Mouse (Mus musculus) myocyte (in vitro differentiated cells): ENCODE results near the gene Olfr212. TPM values are rescaled to one million over a fixed set of nuclear protein-coding genes. Genes with fewer than 3 reads are reported as not detected.

ENCODE experiments used
- H3K27me3 ChIP-seq: one replicate; pipeline ENCODE4 v1.6.1; 2011; ENCODE audit not compliant: control insufficient read depth, insufficient read depth, insufficient read length
- H3K36me3 ChIP-seq: one replicate; pipeline ENCODE4 v1.6.1; 2011; ENCODE audit not compliant: control insufficient read depth, insufficient read depth
- H3K4me2 ChIP-seq: one replicate; pipeline ENCODE4 v1.6.1; 2011; ENCODE audit warnings: low read depth, control low read depth
- H3K4me3 ChIP-seq: one replicate; pipeline ENCODE4 v1.5.1; 2011; ENCODE audit warnings: mild to moderate bottlenecking, control low read depth, moderate library complexity
- H3K79me2 ChIP-seq: one replicate; pipeline ENCODE4 v1.6.1; 2011; ENCODE audit not compliant: control insufficient read depth, insufficient read depth
- H3ac ChIP-seq: one replicate; pipeline ENCODE4 v1.6.1; 2011; ENCODE audit not compliant: control insufficient read depth, insufficient read length
- CEBPB ChIP-seq: IDR thresholded peaks from 2 replicates; pipeline ENCODE4 v1.6.1; 2011; ENCODE audit warnings: mild to moderate bottlenecking, moderate library complexity; ENCODE audit not compliant: poor library complexity, insufficient read depth, severe bottlenecking
- E2F4 ChIP-seq: IDR thresholded peaks from one replicate; pipeline ENCODE4 v1.6.1; 2011; ENCODE audit warnings: mild to moderate bottlenecking, control low read depth, moderate library complexity; ENCODE audit not compliant: insufficient read depth
- MAX ChIP-seq: IDR thresholded peaks from one replicate; pipeline ENCODE4 v1.6.1; 2011; ENCODE audit warnings: low read depth, mild to moderate bottlenecking, control low read depth
- MYOD1 ChIP-seq, 3 experiments: IDR thresholded peaks; one replicate each; pipeline ENCODE4 v1.6.1; 2011; ENCODE audit warnings: control low read depth in 2 of 3, low read depth in 2 of 3, mild to moderate bottlenecking in 2 of 3, moderate library complexity in 1 of 3; ENCODE audit not compliant: insufficient read length in 2 of 3, control insufficient read depth in 1 of 3
- MYOG ChIP-seq, 3 experiments: IDR thresholded peaks; one replicate each; pipeline ENCODE4 v1.6.1; 2011; ENCODE audit warnings: control low read depth in 2 of 3, low read depth in 2 of 3, mild to moderate bottlenecking in 2 of 3; ENCODE audit not compliant: insufficient read length in 2 of 3, control insufficient read depth in 1 of 3, insufficient read depth in 1 of 3
- POLR2A ChIP-seq: IDR thresholded peaks from one replicate; pipeline ENCODE4 v1.6.1; 2011; ENCODE audit warnings: low read depth, mild to moderate bottlenecking, control low read depth, moderate library complexity; ENCODE audit not compliant: insufficient read length
- POLR2AphosphoS2 ChIP-seq: IDR thresholded peaks from one replicate; pipeline ENCODE4 v1.6.1; 2011; ENCODE audit warnings: low read depth, control low read depth; ENCODE audit not compliant: insufficient read length
- REST ChIP-seq: IDR thresholded peaks from one replicate; pipeline ENCODE4 v1.6.1; 2011; ENCODE audit warnings: mild to moderate bottlenecking, control low read depth, moderate library complexity; ENCODE audit not compliant: insufficient read depth, insufficient read length
- SRF ChIP-seq: IDR thresholded peaks from one replicate; pipeline ENCODE4 v1.6.1; 2011; ENCODE audit warnings: low read depth; ENCODE audit not compliant: control insufficient read depth, insufficient read length
- TCF12 ChIP-seq: IDR thresholded peaks from one replicate; pipeline ENCODE4 v1.6.1; 2011; ENCODE audit warnings: mild to moderate bottlenecking, control low read depth; ENCODE audit not compliant: poor library complexity, insufficient read depth, severe bottlenecking
- TCF3 ChIP-seq: IDR thresholded peaks from one replicate; pipeline ENCODE4 v1.6.1; 2011; ENCODE audit warnings: low read depth, control low read depth; ENCODE audit not compliant: insufficient read length
- USF1 ChIP-seq: IDR thresholded peaks from one replicate; pipeline ENCODE4 v1.6.1; 2011; ENCODE audit warnings: low read depth, mild to moderate bottlenecking, control low read depth, moderate library complexity
- polyA plus RNA-seq: library from polyadenylated mRNA; unstranded; fragments of >200 nt; fragmentation: generic; extraction: Trizol; gene quantifications from one replicate; pipeline ENCODE4 v1.2.1, GENCODE M21; 2012; ENCODE audit warnings: missing spikeins

Olfr212 gene
- polyA plus RNA-seq, 1 experiment = not detected

- Histone ChIP-seq H3K4me3 (no peak overlapping the region), H3K4me2 (no peak overlapping the region), H3K36me3 (no peaks in the 10 kb centered on the region), H3K79me2 (no peaks in the 10 kb centered on the region), H3ac (no peak overlapping the region), H3K27me3 (no peaks in the 10 kb centered on the region)
- TF ChIP-seq USF1 (no peak), MYOD1 (IDR thresholded peaks at IDR 0.05; ENCODE audit: control insufficient read depth in 1 of 3, insufficient read length in 2 of 3, low read depth in 2 of 3) (no peak), POLR2A (no peak), MYOG (IDR thresholded peaks at IDR 0.05; ENCODE audit: control insufficient read depth in 1 of 3, insufficient read depth in 1 of 3, insufficient read length in 2 of 3, low read depth in 2 of 3) (no peak), SRF (no peak), REST (no peak), E2F4 (no peak), TCF12 (no peak), POLR2AphosphoS2 (no peak), TCF3 (no peak), MAX (no peak), CEBPB (no peak)
Measured at GRCm38 (mm10) chr6:116485081-116485480, 21.2 kb upstream of the Olfr212 start.

GRCm38 (mm10) chr6:116486833-116487232, 19.5 kb upstream of the Olfr212 start:
- no peak overlapping the region for H3ac ChIP-seq
- H3K79me2 ChIP-seq = no peaks in the 10 kb centered on the region
- H3K36me3 ChIP-seq = no peaks in the 10 kb centered on the region
- H3K4me3 ChIP-seq = no peak overlapping the region
- no peak for TF ChIP-seq SRF
- no peak overlapping the region for H3K4me2 ChIP-seq
- H3K27me3 ChIP-seq = peaks cover 4% of the 10 kb centered on the region

DNA sequence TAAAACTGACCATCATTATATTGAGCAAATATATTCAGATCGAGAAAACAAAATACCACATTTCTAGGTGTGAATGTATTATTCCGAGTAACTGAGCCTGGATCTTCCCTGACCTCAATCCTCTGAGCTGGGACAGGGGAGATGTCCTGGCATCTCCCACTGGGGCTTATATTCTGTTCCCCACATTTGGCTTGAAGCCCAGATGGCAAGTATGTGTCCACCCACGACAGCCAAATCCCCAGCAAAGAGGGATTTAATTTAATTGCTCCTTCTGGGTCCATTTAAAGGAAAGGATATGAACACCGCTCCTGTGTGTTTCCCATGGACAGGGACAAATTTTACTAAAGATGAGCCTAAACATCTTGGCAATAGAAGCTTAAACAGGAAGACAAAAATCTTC, 17.5 kb upstream of the Olfr212 start, which contains the start of gene Olfr211:
Gene Olfr211, plus strand, starts transcription at position 301 of the 400 bp plus-strand sequence.
- H3K36me3 ChIP-seq = no peaks in the 10 kb centered on the region
- H3K27me3 ChIP-seq = peaks cover 4% of the 10 kb centered on the region
- H3K4me2 ChIP-seq = no peak within 1 kb of the TSS
- H3K4me3 ChIP-seq = no peak within 1 kb of the TSS
- H3ac ChIP-seq = no peak within 1 kb of the TSS
- no peaks in the 10 kb centered on the region for H3K79me2 ChIP-seq
- TF ChIP-seq USF1 = no peak
- no peak for TF ChIP-seq REST
- no peak for TF ChIP-seq SRF
- TF ChIP-seq MAX = no peak
- TF ChIP-seq POLR2A = no peak
- TF ChIP-seq POLR2AphosphoS2 = no peak
- no peak for TF ChIP-seq E2F4

DNA sequence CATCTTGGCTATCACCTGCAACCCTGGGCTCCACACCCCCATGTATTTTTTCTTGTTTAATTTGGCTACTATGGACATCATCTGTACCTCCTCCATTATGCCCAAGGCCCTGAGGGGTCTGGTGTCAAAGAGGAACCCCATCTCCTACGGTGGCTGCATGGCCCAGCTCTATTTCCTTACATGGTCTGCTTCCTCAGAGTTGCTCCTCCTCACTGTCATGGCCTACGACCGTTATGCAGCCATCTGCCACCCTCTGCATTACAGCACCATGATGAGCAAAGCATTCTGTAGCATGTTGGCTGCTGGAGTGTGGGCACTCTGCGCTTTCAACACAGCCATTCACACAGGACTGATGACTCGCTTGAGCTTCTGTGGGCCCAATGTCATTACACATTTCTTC, 12.6 kb upstream of the Olfr212 start:
- H3K27me3 ChIP-seq = peaks cover 4% of the 10 kb centered on the region
- H3K4me3 ChIP-seq = no peak overlapping the region
- TF ChIP-seq E2F4 = no peak
- no peak for TF ChIP-seq USF1
- TF ChIP-seq TCF3 = no peak
- TF ChIP-seq MAX = no peak
- no peak for TF ChIP-seq MYOG (IDR thresholded peaks at IDR 0.05; ENCODE audit: control insufficient read depth in 1 of 3, insufficient read depth in 1 of 3, insufficient read length in 2 of 3, low read depth in 2 of 3)
- TF ChIP-seq POLR2A = no peak
- no peak for TF ChIP-seq SRF
- no peak overlapping the region for H3K4me2 ChIP-seq
- no peak overlapping the region for H3ac ChIP-seq
- H3K36me3 ChIP-seq = no peaks in the 10 kb centered on the region
- H3K79me2 ChIP-seq = no peaks in the 10 kb centered on the region

DNA sequence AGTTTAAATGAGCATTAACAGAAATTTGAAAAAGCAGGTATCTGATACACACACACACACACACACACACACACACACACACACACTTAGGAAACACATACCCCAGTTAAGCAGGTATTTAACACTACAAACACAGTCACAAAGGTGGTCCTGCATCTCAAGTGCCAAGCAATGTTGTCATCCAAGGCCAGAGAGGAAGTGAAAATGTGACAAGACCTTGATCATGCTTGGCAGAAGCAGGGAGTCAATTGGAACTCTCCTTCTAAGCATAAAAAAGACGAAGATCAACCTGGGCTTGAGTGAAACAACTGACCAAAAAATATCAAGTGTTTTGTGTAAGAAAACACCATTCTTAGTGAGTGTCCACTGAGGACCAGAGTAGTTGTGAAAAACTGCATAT, 10.4 kb upstream of the Olfr212 start:
- Histone ChIP-seq H3K4me3 (no peak overlapping the region), H3K79me2 (no peaks in the 10 kb centered on the region), H3ac (no peak overlapping the region), H3K36me3 (no peaks in the 10 kb centered on the region), H3K27me3 (peaks cover 4% of the 10 kb centered on the region), H3K4me2 (no peak overlapping the region)
- no peak for TF ChIP-seq E2F4
- TF ChIP-seq USF1 = no peak
- TF ChIP-seq TCF3 = no peak
- TF ChIP-seq MAX = no peak
- TF ChIP-seq SRF = no peak
- TF ChIP-seq TCF12 = no peak
- TF ChIP-seq REST = no peak
- no peak for TF ChIP-seq MYOG (IDR thresholded peaks at IDR 0.05; ENCODE audit: control insufficient read depth in 1 of 3, insufficient read depth in 1 of 3, insufficient read length in 2 of 3, low read depth in 2 of 3)
- TF ChIP-seq POLR2A = no peak
- no peak for TF ChIP-seq MYOD1 (IDR thresholded peaks at IDR 0.05; ENCODE audit: control insufficient read depth in 1 of 3, insufficient read length in 2 of 3, low read depth in 2 of 3)
- no peak for TF ChIP-seq CEBPB
- TF ChIP-seq POLR2AphosphoS2 = no peak
